In the genomic region with DNA sequence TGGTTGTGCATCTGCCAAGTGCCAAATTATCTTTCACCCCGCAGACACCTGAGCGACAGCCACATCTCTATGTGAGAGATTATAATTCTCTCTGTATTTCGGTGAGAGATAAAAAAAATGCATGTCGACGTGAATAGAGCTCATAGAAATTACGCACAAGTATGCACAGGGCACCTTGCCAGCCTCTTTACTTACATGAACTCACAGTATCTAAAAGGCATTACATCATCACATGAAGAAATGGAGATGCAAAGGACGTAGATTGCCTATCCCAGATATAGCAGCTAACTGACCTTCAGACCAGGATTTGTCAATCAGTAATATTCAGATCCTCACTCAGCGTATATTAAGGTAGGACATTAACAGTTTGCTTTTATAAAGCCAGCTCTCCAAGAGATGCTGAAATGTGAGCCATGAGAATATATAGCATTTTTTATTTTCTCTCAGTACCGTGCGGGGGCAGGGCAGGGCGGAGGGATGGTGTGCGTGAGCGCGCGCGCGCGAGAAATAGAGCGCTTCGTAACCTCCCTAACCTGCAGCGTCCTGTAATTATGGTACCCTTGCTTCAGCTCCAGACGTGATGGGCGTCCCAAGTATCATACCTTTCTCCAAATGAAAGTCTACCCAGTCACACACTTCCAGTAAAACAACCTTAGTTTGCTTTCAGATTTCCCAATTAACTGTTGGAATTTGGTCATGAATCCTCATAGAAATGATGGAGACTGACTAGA, we compare ENCODE assay signal across 7 mouse cellular contexts. TPM values are rescaled to one million over a fixed set of nuclear protein-coding genes. Genes with fewer than 3 reads are reported as not detected.
DNase-seq lines count a peak whose midpoint lies in the region; ATAC-seq and TF ChIP-seq lines count a peak whose summit lies in the region.

No protein-coding gene starts in this region.

- DNase-seq in spleen, adult 2 months (ENCODE audit: low read depth in 1 of 2, low spot score in 2 of 2), result no peak
- DNase-seq in spleen, postnatal 14 days (ENCODE audit: low spot score in 2 of 2), result no peak
- peak; percentile 85 for DNase-seq in cerebellum, adult 9-11 months
- DNase-seq in hindbrain, embryonic 11.5 days (ENCODE audit: low spot score), result peak; percentile 66
- peak; percentile 71 for DNase-seq in right cerebral cortex, postnatal 14 days
- no peak for DNase-seq in adrenal gland, postnatal 36 days

- peak overlapping the region; percentile 74 for H3K9ac ChIP-seq in hindbrain, embryonic 11.5 days (ENCODE audit: low read depth, low read length)
- no peak overlapping the region for H3K9ac ChIP-seq in limb, embryonic 15.5 days

- H3K4me3 ChIP-seq in spleen, adult 2 months (ENCODE audit: extremely low read depth, insufficient read depth, insufficient read length), result peak overlapping the region; percentile 54; the same call in 1 of the 2 replicates
- peak overlapping the region; percentile 55 for H3K4me3 ChIP-seq in hindbrain, embryonic 11.5 days (ENCODE audit: low read depth, low read length)
- peak overlapping the region; percentile 45 for H3K4me3 ChIP-seq in limb, embryonic 15.5 days

- no peak for TF ChIP-seq POLR2A in spleen, adult 2 months (IDR thresholded peaks at IDR 0.05; ENCODE audit: low read depth, low read length)

- H3K36me3 ChIP-seq in spleen, adult 2 months (ENCODE audit: control insufficient read depth, insufficient read depth, low read length), result no peaks in the 10 kb centered on the region
- H3K36me3 ChIP-seq in hindbrain, embryonic 11.5 days (ENCODE audit: control insufficient read depth, insufficient read depth, low read length), result no peaks in the 10 kb centered on the region
- H3K36me3 ChIP-seq in limb, embryonic 15.5 days, result no peaks in the 10 kb centered on the region

- H3K27me3 ChIP-seq in spleen, adult 2 months (ENCODE audit: control insufficient read depth, insufficient read depth, low read length), result no peaks in the 10 kb centered on the region
- no peaks in the 10 kb centered on the region for H3K27me3 ChIP-seq in hindbrain, embryonic 11.5 days (ENCODE audit: control insufficient read depth, insufficient read depth, low read length)
- peaks cover 11% of the 10 kb centered on the region for H3K27me3 ChIP-seq in limb, embryonic 15.5 days

- H3K27ac ChIP-seq in spleen, adult 2 months (ENCODE audit: insufficient read depth, low read length), result peak overlapping the region; percentile 61; the same call in 1 of the 2 replicates
- peak overlapping the region; percentile 97 for H3K27ac ChIP-seq in hindbrain, embryonic 11.5 days (ENCODE audit: low read depth, low read length)
- H3K27ac ChIP-seq in limb, embryonic 15.5 days, result peak overlapping the region; percentile 88

- no peak for TF ChIP-seq CTCF in spleen, adult 2 months (IDR thresholded peaks at IDR 0.05; ENCODE audit: extremely low read depth, insufficient read depth, insufficient read length, insufficient replicate concordance)

- peak; percentile 57; the same call in 1 of the 2 replicates for ATAC-seq in hindbrain, embryonic 11.5 days (ENCODE audit: low FRiP score)
- ATAC-seq in limb, embryonic 15.5 days (ENCODE audit: insufficient number of reproducible peaks, low FRiP score, low TSS enrichment, low read depth), result no peak

- peaks cover 2% of the 10 kb centered on the region; the same call in 1 of the 2 replicates for H3K4me1 ChIP-seq in spleen, adult 2 months (ENCODE audit: control insufficient read depth, insufficient read depth, insufficient read length)
- no peaks in the 10 kb centered on the region for H3K4me1 ChIP-seq in hindbrain, embryonic 11.5 days (replicated peaks; ENCODE audit: control insufficient read depth, insufficient read depth, low read length)
- peaks cover 15% of the 10 kb centered on the region for H3K4me1 ChIP-seq in limb, embryonic 15.5 days

- no peaks in the 10 kb centered on the region for H3K9me3 ChIP-seq in hindbrain, embryonic 11.5 days (ENCODE audit: control insufficient read depth, low read length)
- no peaks in the 10 kb centered on the region for H3K9me3 ChIP-seq in limb, embryonic 15.5 days

- peak overlapping the region; percentile 68 for H3K4me2 ChIP-seq in hindbrain, embryonic 11.5 days (replicated peaks; ENCODE audit: low read depth, low read length)
- peak overlapping the region; percentile 69 for H3K4me2 ChIP-seq in limb, embryonic 15.5 days

- 23% methylated on average over 23 of the region's 23 CpGs for WGBS in spleen, adult 2 months
- 20% methylated on average over 23 of the region's 23 CpGs for WGBS in hindbrain, embryonic 11.5 days
- WGBS in limb, embryonic 15.5 days, result 14% methylated on average over 23 of the region's 23 CpGs

RNA-seq across cellular contexts. Expression of gene Hist3h2ba, which starts 0.8 kb away (rescaled TPM):
- 13.2 and 21.2 TPM in 2 replicates for polyA plus RNA-seq in spleen, adult 2 months (2012; rRNA removed)
- 108 and 114 TPM in 2 replicates for polyA plus RNA-seq in hindbrain, embryonic 11.5 days (2014; fragmentation: Nextera tagmentation; extraction: Ambion mirVana)
- 12.6 and 31.7 TPM in 2 replicates for polyA plus RNA-seq in limb, embryonic 15.5 days (2015; fragmentation: Nextera tagmentation; extraction: Ambion mirVana)
- 1 to 10 TPM; 4.5 to 5.8 TPM for total RNA-seq in adrenal gland, postnatal 36 days (2021)

RNA-seq across cellular contexts. Expression of gene Hist3h2a, which starts 6.5 kb away (rescaled TPM):
- polyA plus RNA-seq in spleen, adult 2 months (2012; rRNA removed), result 14.8 and 20.0 TPM in 2 replicates
- 71.2 and 75.2 TPM in 2 replicates for polyA plus RNA-seq in hindbrain, embryonic 11.5 days (2014; fragmentation: Nextera tagmentation; extraction: Ambion mirVana)
- polyA plus RNA-seq in limb, embryonic 15.5 days (2015; fragmentation: Nextera tagmentation; extraction: Ambion mirVana), result 24.8 and 26.9 TPM in 2 replicates
- total RNA-seq in adrenal gland, postnatal 36 days (2021), result 10 to 100 TPM; 20.0 to 21.8 TPM

RNA-seq across cellular contexts. Expression of gene Trim17, which starts 6.5 kb away (rescaled TPM):
- 0.06 and 0.23 TPM in 2 replicates for polyA plus RNA-seq in spleen, adult 2 months (2012; rRNA removed)
- polyA plus RNA-seq in hindbrain, embryonic 11.5 days (2014; fragmentation: Nextera tagmentation; extraction: Ambion mirVana), result 0.36 and 0.73 TPM in 2 replicates
- 0.60 and 0.62 TPM in 2 replicates for polyA plus RNA-seq in limb, embryonic 15.5 days (2015; fragmentation: Nextera tagmentation; extraction: Ambion mirVana)
- under 1 TPM; 0.10 to 0.26 TPM for total RNA-seq in adrenal gland, postnatal 36 days (2021)

RNA-seq across cellular contexts. Expression of gene Rnf187, which starts 9.2 kb away (rescaled TPM):
- 157 and 230 TPM in 2 replicates for polyA plus RNA-seq in spleen, adult 2 months (2012; rRNA removed)
- 395 and 419 TPM in 2 replicates for polyA plus RNA-seq in hindbrain, embryonic 11.5 days (2014; fragmentation: Nextera tagmentation; extraction: Ambion mirVana)
- polyA plus RNA-seq in limb, embryonic 15.5 days (2015; fragmentation: Nextera tagmentation; extraction: Ambion mirVana), result 202 and 230 TPM in 2 replicates
- total RNA-seq in adrenal gland, postnatal 36 days (2021), result 100 to 1,000 TPM; 173 to 181 TPM

RNA-seq across cellular contexts. Expression of gene Trim11, which starts 29.9 kb away (rescaled TPM):
- polyA plus RNA-seq in spleen, adult 2 months (2012; rRNA removed), result 55.6 and 62.0 TPM in 2 replicates
- 15.7 and 18.2 TPM in 2 replicates for polyA plus RNA-seq in hindbrain, embryonic 11.5 days (2014; fragmentation: Nextera tagmentation; extraction: Ambion mirVana)
- 20.4 and 23.9 TPM in 2 replicates for polyA plus RNA-seq in limb, embryonic 15.5 days (2015; fragmentation: Nextera tagmentation; extraction: Ambion mirVana)
- 10 to 100 TPM; 23.7 to 25.5 TPM for total RNA-seq in adrenal gland, postnatal 36 days (2021)

Comparison
In these comparisons a context has a peak if more than half of its experiments do, and no peak if none do; other contexts are left out.
1. DNase-seq: peak in cerebellum, adult 9-11 months (single experiment), hindbrain, embryonic 11.5 days (single experiment) and right cerebral cortex, postnatal 14 days (single experiment); none in spleen, adult 2 months (0 of 2), spleen, postnatal 14 days (0 of 2) and adrenal gland, postnatal 36 days (0 of 2).
2. Peak in every context shown above with its lines, with median percentiles within 50 percentile points of each other: H3K27ac ChIP-seq and H3K4me3 ChIP-seq.